Mouse (Mus musculus) midbrain, postnatal 0 days (tissue): Measurements from ENCODE around the gene Idua. TPM values are rescaled to one million over a fixed set of nuclear protein-coding genes. Genes with fewer than 3 reads are reported as not detected.

Experiments
- ATAC-seq: fragments of 200-750 bp; cut with Nextera tagmentation; 2 replicates; pipeline ENCODE4 v1.8.0; 2017; ENCODE audit warnings: moderate number of reproducible peaks, mild to moderate bottlenecking, moderate TSS enrichment, moderate library complexity; ENCODE audit not compliant: low FRiP score
- DNase-seq: peaks from one replicate; pipeline ENCODE4 v3.0.0-alpha.2; 2015; ENCODE audit warnings: low spot score
- H3K27ac ChIP-seq: fragments of 300-500 bp; sonication (generic); 2 replicates; pipeline ENCODE4 v1.5.1; 2014; ENCODE audit warnings: low read depth, mild to moderate bottlenecking, low read length, mixed read lengths
- H3K27me3 ChIP-seq: fragments of 300-500 bp; sonication (generic); 2 replicates; pipeline ENCODE4 v1.6.1; 2014; ENCODE audit warnings: low read length, control low read depth, mixed read lengths; ENCODE audit not compliant: insufficient read depth
- H3K36me3 ChIP-seq: fragments of 300-500 bp; sonication (generic); 2 replicates; pipeline ENCODE4 v1.6.1; 2014; ENCODE audit warnings: low read length, control low read depth, mixed read lengths; ENCODE audit not compliant: insufficient read depth
- H3K4me1 ChIP-seq: fragments of 300-500 bp; sonication (generic); 2 replicates; pipeline ENCODE4 v1.6.1; 2014; ENCODE audit warnings: mild to moderate bottlenecking, control low read depth, antibody characterized with exemption, low read length, mixed read lengths; ENCODE audit not compliant: insufficient read depth
- H3K4me2 ChIP-seq: fragments of 300-500 bp; sonication (generic); 2 replicates; pipeline ENCODE4 v1.6.1; 2014; ENCODE audit warnings: low read depth, mild to moderate bottlenecking, low read length, mixed read lengths; ENCODE audit not compliant: poor library complexity, severe bottlenecking
- H3K4me3 ChIP-seq: fragments of 300-500 bp; sonication (generic); 2 replicates; pipeline ENCODE4 v1.5.1; 2014; ENCODE audit warnings: low read depth, mild to moderate bottlenecking, low read length, moderate library complexity
- H3K9ac ChIP-seq: fragments of 300-500 bp; sonication (generic); replicated peaks from 2 replicates; pipeline ENCODE4 v1.6.1; 2014; ENCODE audit warnings: mild to moderate bottlenecking, low read length, moderate library complexity, mixed read lengths; ENCODE audit not compliant: poor library complexity, severe bottlenecking
- H3K9me3 ChIP-seq: fragments of 300-500 bp; sonication (generic); 2 replicates; pipeline ENCODE4 v1.6.1; 2016; ENCODE audit warnings: low read length, control low read depth
- CTCF ChIP-seq: IDR thresholded peaks from 2 replicates; pipeline ENCODE4 v1.5.1; 2016; ENCODE audit warnings: antibody characterized with exemption, mild to moderate bottlenecking
- WGBS: fragments of 180-500 bp; shearing (Covaris S2); extraction: QIAGEN DNeasy Blood & Tissue Kit; methylation state at CpG from one replicate; pipeline ENCODE4 v1.1.7; 2014; 5-methylcytosine and 5-hydroxymethylcytosine counted together
- polyA plus RNA-seq: library from polyadenylated mRNA; unstranded; fragments of >200 nt; fragmentation: Nextera tagmentation; extraction: Ambion mirVana; gene quantifications from 2 replicates; pipeline ENCODE4 v1.2.1, GENCODE M21; 2015
- total RNA-seq: library from RNA; depleted of rRNA; stranded (reverse); fragments of >200 nt; gene quantifications from 2 replicates; pipeline ENCODE4 v1.2.3, GENCODE M21; 2014

Gene Idua
- total and polyA plus RNA-seq, 2 experiments from 2014 or later, result 8.8 to 10.9 TPM

DNA sequence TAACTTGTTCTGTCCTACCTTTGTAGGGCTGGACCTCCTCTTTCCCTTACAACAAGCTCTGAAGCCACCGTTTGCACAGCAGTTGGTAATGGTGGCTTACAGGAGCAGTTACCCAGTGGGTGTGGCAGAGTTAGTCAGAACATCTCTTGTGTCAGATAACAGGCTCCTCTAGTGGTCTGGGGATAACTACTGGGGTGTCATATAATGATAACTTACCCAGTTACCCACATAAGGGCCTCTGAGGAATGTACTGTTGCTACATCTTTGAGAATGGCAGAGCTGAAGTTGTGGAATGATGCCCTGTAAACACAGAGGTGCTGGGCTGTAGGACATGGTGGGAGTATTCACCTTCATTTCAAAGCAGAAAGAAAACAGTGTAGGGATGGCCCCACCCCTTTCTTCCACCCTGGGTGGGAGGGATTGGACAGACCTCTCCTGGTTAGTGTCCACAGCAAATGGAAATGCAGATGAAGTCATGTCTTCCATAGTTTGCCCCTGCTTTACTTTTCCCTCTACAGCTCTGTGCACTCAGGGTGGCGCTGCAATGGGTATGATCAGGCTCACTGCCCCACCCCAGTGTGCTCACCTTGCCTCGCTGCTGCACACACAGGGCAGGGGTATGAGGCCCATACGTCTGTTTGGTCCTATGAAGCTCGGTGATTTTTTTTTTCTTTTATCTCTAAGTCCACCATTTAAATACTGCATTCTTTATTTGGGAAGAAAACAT lies 16.8 kb downstream of the Idua start:
- peak overlapping the region; percentile 93 for H3K27ac ChIP-seq
- H3K36me3 ChIP-seq, result peaks cover 7% of the 10 kb centered on the region
- peaks cover 15% of the 10 kb centered on the region for H3K4me1 ChIP-seq
- DNase-seq (peak; percentile 42), ATAC-seq (peak; percentile 62)
- H3K27me3 ChIP-seq, result no peaks in the 10 kb centered on the region
- H3K4me3 ChIP-seq, result peak overlapping the region; percentile 32
- no peaks in the 10 kb centered on the region for H3K9me3 ChIP-seq
- peak overlapping the region; percentile 72; the same call in 1 of the 2 replicates for H3K9ac ChIP-seq
- 8% methylated on average over 5 of the region's 5 CpGs for WGBS
- H3K4me2 ChIP-seq, result peak overlapping the region; percentile 57
- peak; percentile 52 for TF ChIP-seq CTCF

DNA sequence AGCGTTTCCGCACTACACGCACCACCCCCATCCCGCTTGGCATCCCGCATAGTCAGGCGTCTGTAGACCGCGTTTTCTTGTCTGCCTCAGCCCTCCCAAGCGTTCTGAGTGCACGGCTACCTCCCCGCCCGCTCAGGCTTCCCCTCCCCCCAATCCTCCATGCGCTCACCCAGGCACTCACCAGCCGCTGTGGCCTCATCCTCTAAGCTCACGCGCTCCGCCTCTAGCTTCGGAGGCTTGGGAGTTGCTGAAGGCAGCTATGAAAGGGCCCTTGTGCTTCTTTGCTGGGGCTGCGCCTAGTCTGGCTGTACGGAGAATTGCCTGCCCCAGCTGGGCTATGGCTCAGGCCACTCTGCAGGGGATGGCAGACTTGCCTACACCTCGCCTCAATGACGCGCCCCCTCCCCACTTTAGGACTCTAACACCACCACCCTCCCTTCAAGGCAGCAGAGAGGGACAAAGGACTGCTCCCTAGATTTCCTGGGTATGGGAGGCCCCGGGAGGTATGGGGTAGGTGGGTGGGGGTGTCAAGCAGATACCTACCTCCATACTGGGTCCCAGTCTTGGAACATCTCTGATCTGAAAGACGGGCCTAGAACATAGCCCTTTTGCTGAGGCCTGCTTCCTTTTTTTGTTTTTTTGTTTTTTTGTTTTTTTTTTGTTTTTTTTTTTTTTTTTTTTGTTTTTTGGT lies 17.6 kb downstream of the Idua start:
- Histone ChIP-seq H3K9ac (peak overlapping the region; percentile 72), H3K4me3 (peak overlapping the region; percentile 32), H3K9me3 (no peaks in the 10 kb centered on the region), H3K4me2 (peak overlapping the region; percentile 57), H3K36me3 (no peaks in the 10 kb centered on the region; the same call in 1 of the 2 replicates), H3K27ac (peak overlapping the region; percentile 93), H3K27me3 (no peaks in the 10 kb centered on the region), H3K4me1 (peaks cover 15% of the 10 kb centered on the region)
- ATAC-seq (peak; percentile 89), DNase-seq (peak; percentile 89)
- TF ChIP-seq CTCF, result peak; percentile 39; the same call in 1 of the 2 replicates
- 3% methylated on average over 25 of the region's 25 CpGs for WGBS

DNA sequence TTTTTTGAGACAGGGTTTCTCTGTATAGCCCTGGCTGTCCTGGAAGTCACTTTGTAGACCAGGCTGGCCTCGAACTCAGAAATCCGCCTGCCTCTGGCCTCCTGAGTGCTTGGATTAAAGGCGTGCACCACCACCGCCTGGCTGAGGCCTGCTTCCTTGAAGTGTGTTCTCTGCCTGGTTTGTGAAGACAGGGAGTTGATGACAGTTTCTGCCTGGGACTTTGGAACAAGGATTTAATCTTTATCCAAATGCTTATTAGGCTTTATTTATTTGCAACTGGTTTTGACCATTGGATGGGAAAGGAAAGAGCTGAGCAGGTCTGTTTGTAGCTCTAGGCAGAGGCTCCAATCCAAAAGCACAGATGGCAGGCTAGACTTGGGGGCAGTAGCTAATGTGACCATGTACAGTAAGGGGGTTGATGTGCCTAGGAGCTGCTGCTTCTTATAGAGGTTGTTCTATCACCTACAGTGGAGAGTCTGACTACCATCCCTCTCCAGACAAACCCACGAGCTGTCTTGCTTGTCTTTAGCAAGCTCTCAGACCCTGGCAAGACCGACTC lies 18.2 kb downstream of the Idua start:
- H3K9me3 ChIP-seq, result no peaks in the 10 kb centered on the region
- no peak overlapping the region for H3K4me2 ChIP-seq
- H3K36me3 ChIP-seq, result 0 out of 2 replicates have a peak, but pooled peaks cover 4% of the 10 kb centered on the region
- peaks cover 15% of the 10 kb centered on the region for H3K4me1 ChIP-seq
- DNase-seq (no peak), ATAC-seq (no peak)
- no peaks in the 10 kb centered on the region for H3K27me3 ChIP-seq
- TF ChIP-seq CTCF, result no peak
- H3K4me3 ChIP-seq, result no peak overlapping the region
- H3K27ac ChIP-seq, result peak overlapping the region; percentile 93
- no peak overlapping the region for H3K9ac ChIP-seq
- WGBS, result 93% methylated on average over 6 of the region's 6 CpGs

DNA sequence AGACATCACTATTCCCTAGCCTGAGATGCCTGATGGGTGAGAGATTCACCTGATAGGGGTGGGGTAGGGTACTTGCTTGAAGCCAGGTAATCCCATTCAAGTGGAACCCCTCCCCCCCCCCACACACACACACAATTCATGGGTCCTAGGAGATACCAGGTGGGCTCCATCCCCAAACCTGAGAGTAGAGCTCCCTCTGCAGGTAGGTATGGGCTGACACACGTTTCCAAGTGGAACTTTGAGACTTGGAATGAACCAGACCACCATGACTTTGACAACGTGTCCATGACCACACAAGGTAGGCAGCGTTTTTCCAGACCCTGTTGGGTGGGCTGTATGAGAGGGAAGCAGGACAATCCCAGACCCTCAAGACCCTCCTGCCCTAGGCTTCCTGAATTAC lies 19.8 kb downstream of the Idua start:
- Histone ChIP-seq H3K9me3 (no peaks in the 10 kb centered on the region), H3K4me3 (no peak overlapping the region), H3K36me3 (0 out of 2 replicates have a peak, but pooled peaks cover 4% of the 10 kb centered on the region), H3K4me1 (peaks cover 15% of the 10 kb centered on the region), H3K4me2 (no peak overlapping the region), H3K27ac (no peak overlapping the region), H3K27me3 (no peaks in the 10 kb centered on the region), H3K9ac (no peak overlapping the region)
- 47% methylated on average over 3 of the region's 3 CpGs for whole genome bisulfite sequencing
- TF ChIP-seq CTCF, result peak; percentile 49
- no peak for ATAC-seq
- DNase-seq, result no peak

DNA sequence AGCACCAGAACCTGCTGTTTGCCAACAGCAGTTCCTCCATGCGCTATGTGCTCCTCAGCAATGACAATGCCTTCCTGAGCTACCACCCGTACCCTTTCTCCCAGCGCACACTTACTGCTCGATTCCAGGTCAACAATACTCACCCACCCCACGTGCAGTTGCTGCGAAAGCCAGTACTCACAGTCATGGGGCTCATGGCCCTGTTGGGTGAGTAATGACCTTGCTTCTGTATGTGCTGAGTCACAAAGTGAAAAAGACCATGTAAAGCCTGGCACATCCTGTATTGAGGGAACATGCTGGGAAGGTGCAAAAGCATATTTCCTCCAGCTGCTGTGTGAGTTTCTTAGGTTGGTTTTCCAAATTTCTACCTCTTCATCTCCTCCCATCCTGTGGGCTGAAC lies 20.7 kb downstream of the Idua start:
- ATAC-seq (no peak), DNase-seq (no peak)
- H3K36me3 ChIP-seq, result 0 out of 2 replicates have a peak, but pooled peaks cover 4% of the 10 kb centered on the region
- H3K4me3 ChIP-seq, result no peak overlapping the region
- no peaks in the 10 kb centered on the region for H3K27me3 ChIP-seq
- H3K9ac ChIP-seq, result no peak overlapping the region
- TF ChIP-seq CTCF, result no peak
- H3K4me2 ChIP-seq, result no peak overlapping the region
- peaks cover 15% of the 10 kb centered on the region for H3K4me1 ChIP-seq
- H3K27ac ChIP-seq, result no peak overlapping the region
- H3K9me3 ChIP-seq, result no peaks in the 10 kb centered on the region
- 95% methylated on average over 6 of the region's 6 CpGs for WGBS
